Mouse (Mus musculus) G1E (cell line): ENCODE results near the gene Agfg2.

ENCODE experiments used
- CTCF ChIP-seq: IDR thresholded peaks from 2 replicates; pipeline ENCODE4 v1.5.1; 2012; ENCODE audit warnings: low read depth, low read length, inconsistent platforms, mixed read lengths
- GATA2 ChIP-seq: IDR thresholded peaks from 2 replicates; pipeline ENCODE4 v1.6.1; 2012; ENCODE audit warnings: low read depth, low read length, inconsistent platforms, borderline replicate concordance
- POLR2AphosphoS5 ChIP-seq: IDR thresholded peaks from 2 replicates; pipeline ENCODE4 v1.6.1; 2012; ENCODE audit warnings: low read depth, low read length, inconsistent platforms; ENCODE audit not compliant: insufficient replicate concordance
- TAL1 ChIP-seq: conservative IDR thresholded peaks from 2 replicates; pipeline ENCODE4 v1.6.1; 2012; ENCODE audit warnings: low read depth, low read length, inconsistent platforms, mixed read lengths

DNA sequence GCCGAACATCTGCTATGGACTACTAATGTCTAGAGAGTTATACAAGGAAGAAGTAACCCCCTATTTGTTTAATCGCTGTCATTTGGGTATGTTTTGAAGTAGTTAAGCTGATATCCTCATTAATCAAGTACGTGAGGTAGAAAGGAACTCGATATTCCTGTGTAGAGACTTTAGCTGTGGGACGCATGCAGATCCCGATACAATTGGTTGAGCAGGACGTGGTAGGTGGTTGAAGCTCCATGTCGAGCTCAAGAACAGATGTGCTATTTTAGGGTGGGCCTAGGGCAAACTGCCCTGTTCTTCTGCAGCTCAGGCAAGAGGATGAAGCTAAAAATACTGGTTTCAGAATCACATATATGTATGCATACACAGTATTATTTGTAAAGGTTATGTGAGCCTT is 31.2 kb upstream of the Agfg2 start:
- no peak for TF ChIP-seq CTCF
- no peak for TF ChIP-seq POLR2AphosphoS5
- no peak for TF ChIP-seq GATA2
- no peak for TF ChIP-seq TAL1
